Mouse (Mus musculus) heart, adult 10 weeks (tissue): ENCODE data around the gene 4931428L18Rik. TPM values are rescaled to one million over a fixed set of nuclear protein-coding genes. Genes with fewer than 3 reads are reported as not detected.

ENCODE experiments used
- polyA plus RNA-seq: library from polyadenylated mRNA; stranded (reverse); fragments of 350-450 nt; fragmentation: Illumina TruSeq; extraction: RNeasy Lipid Tissue Mini Kit (QIAGEN cat#74804); gene quantifications from one replicate; pipeline ENCODE4 v1.2.3, GENCODE M21; 2014; ENCODE audit warnings: low read depth, low replicate concordance

Gene 4931428L18Rik
- not detected for polyA plus RNA-seq

GRCm38 (mm10) chr1:31222564-31222963 lies at the start of gene 4931428L18Rik, which contains the start of gene Pih1d3:
TSS of gene 4931428L18Rik (minus strand) at chr1:31222684.
TSS of gene Pih1d3 (plus strand) at chr1:31222838.

GRCm38 (mm10) chr1:31176101-31176500 lies 46.4 kb downstream of the 4931428L18Rik start, which contains the start of gene Lgsn:
TSS of gene Lgsn (plus strand) at chr1:31176401.

GRCm38 (mm10) chr1:30977868-30978267 lies 244.6 kb downstream of the 4931428L18Rik start, which contains the start of gene AC153137.1:
TSS of gene AC153137.1 (minus strand) at chr1:30977968.

Other genes starting within 250 kb of the 4931428L18Rik start
- not detected for gene AC153137.1, start 244.7 kb downstream of the 4931428L18Rik start, polyA plus RNA-seq
- not detected for gene Lgsn, start 46.3 kb downstream of the 4931428L18Rik start, polyA plus RNA-seq
- not detected for gene Pih1d3, start 154 bp upstream of the 4931428L18Rik start, polyA plus RNA-seq